Mouse (Mus musculus) E14TG2a.4 (cell line): ENCODE measurements around the gene Serpina10.

Experiments
- CTCF ChIP-seq: conservative IDR thresholded peaks from 2 replicates; pipeline ENCODE4 v1.5.1; 2014; ENCODE audit warnings: low read length
- NANOG ChIP-seq: IDR thresholded peaks from 2 replicates; pipeline ENCODE4 v1.6.1; 2014; ENCODE audit warnings: borderline replicate concordance, low read length, mixed read lengths

GRCm38 (mm10) chr12:103615734-103616133, 15.5 kb downstream of the Serpina10 start:
- no peak for TF ChIP-seq CTCF
- TF ChIP-seq NANOG = no peak
